Mouse (Mus musculus): ENCODE measurements around the gene Slc16a6. TPM values are rescaled to one million over a fixed set of nuclear protein-coding genes. Genes with fewer than 3 reads are reported as not detected.

Gene Slc16a6
- polyA plus RNA-seq, 1 experiment from 2014 or later = 11.9 TPM

- no peak overlapping the region for H3K9ac ChIP-seq (ENCODE audit: low read length)
- ATAC-seq (ENCODE audit: low FRiP score, low TSS enrichment) = no peak
- H3K4me3 ChIP-seq (ENCODE audit: low read depth, low read length) = no peak overlapping the region
- H3K4me2 ChIP-seq (replicated peaks; ENCODE audit: low read depth) = no peak overlapping the region
- no peaks in the 10 kb centered on the region for H3K36me3 ChIP-seq (ENCODE audit: control insufficient read depth, insufficient read depth, low read length)
- no peak overlapping the region for H3K27ac ChIP-seq (replicated peaks)
- no peak for TF ChIP-seq EP300 (optimal IDR thresholded peaks at IDR 0.05)
- no peak for TF ChIP-seq CTCF (IDR thresholded peaks at IDR 0.05; ENCODE audit: low read depth)
- no peaks in the 10 kb centered on the region for H3K9me3 ChIP-seq (ENCODE audit: control insufficient read depth, low read length)
- no peaks in the 10 kb centered on the region for H3K27me3 ChIP-seq (ENCODE audit: control insufficient read depth, insufficient read depth, low read length)
- DNase-seq (ENCODE audit: low spot score) = no peak
- H3K4me1 ChIP-seq (replicated peaks; ENCODE audit: control insufficient read depth, insufficient read depth) = no peaks in the 10 kb centered on the region
- WGBS = 77% methylated on average over 4 of the region's 4 CpGs
These were observed 18.4 kb upstream of the Slc16a6 start for GRCm38 (mm10) chr11:109491844-109492243.

GRCm38 (mm10) chr11:109489763-109490162, 16.4 kb upstream of the Slc16a6 start:
- H3K27me3 ChIP-seq (ENCODE audit: control insufficient read depth, insufficient read depth, low read length) = no peaks in the 10 kb centered on the region
- 73% methylated on average over 2 of the region's 2 CpGs for WGBS
- no peaks in the 10 kb centered on the region for H3K4me1 ChIP-seq (replicated peaks; ENCODE audit: control insufficient read depth, insufficient read depth)
- H3K9me3 ChIP-seq (ENCODE audit: control insufficient read depth, low read length) = no peaks in the 10 kb centered on the region
- H3K36me3 ChIP-seq (ENCODE audit: control insufficient read depth, insufficient read depth, low read length) = no peaks in the 10 kb centered on the region
- H3K9ac ChIP-seq (ENCODE audit: low read length) = no peak overlapping the region
- no peak for TF ChIP-seq EP300 (optimal IDR thresholded peaks at IDR 0.05)
- no peak for TF ChIP-seq CTCF (IDR thresholded peaks at IDR 0.05; ENCODE audit: low read depth)
- no peak overlapping the region for H3K4me2 ChIP-seq (replicated peaks; ENCODE audit: low read depth)
- DNase-seq (ENCODE audit: low spot score) = no peak
- H3K27ac ChIP-seq (replicated peaks) = no peak overlapping the region
- no peak for ATAC-seq (ENCODE audit: low FRiP score, low TSS enrichment)
- no peak overlapping the region for H3K4me3 ChIP-seq (ENCODE audit: low read depth, low read length)

GRCm38 (mm10) chr11:109487991-109488684, 14.7 kb upstream of the Slc16a6 start:
- H3K4me1 ChIP-seq (replicated peaks; ENCODE audit: control insufficient read depth, insufficient read depth) = no peaks in the 10 kb centered on the region
- H3K9ac ChIP-seq (ENCODE audit: low read length) = no peak overlapping the region
- no peaks in the 10 kb centered on the region for H3K36me3 ChIP-seq (ENCODE audit: control insufficient read depth, insufficient read depth, low read length)
- DNase-seq (ENCODE audit: low spot score) = peak; percentile 41
- no peak overlapping the region; the same call in 1 of the 2 replicates for H3K27ac ChIP-seq (replicated peaks)
- H3K4me3 ChIP-seq (ENCODE audit: low read depth, low read length) = no peak overlapping the region
- TF ChIP-seq CTCF (IDR thresholded peaks at IDR 0.05; ENCODE audit: low read depth) = no peak
- no peak for TF ChIP-seq EP300 (optimal IDR thresholded peaks at IDR 0.05)
- ATAC-seq (ENCODE audit: low FRiP score, low TSS enrichment) = peak; percentile 83
- WGBS = 63% methylated on average over 9 of the region's 10 CpGs
- no peaks in the 10 kb centered on the region for H3K9me3 ChIP-seq (ENCODE audit: control insufficient read depth, low read length)
- no peak overlapping the region for H3K4me2 ChIP-seq (replicated peaks; ENCODE audit: low read depth)
- no peaks in the 10 kb centered on the region for H3K27me3 ChIP-seq (ENCODE audit: control insufficient read depth, insufficient read depth, low read length)

GRCm38 (mm10) chr11:109487111-109487510, 13.7 kb upstream of the Slc16a6 start:
- Histone ChIP-seq H3K27ac (replicated peaks) (no peak overlapping the region), H3K27me3 (ENCODE audit: control insufficient read depth, insufficient read depth, low read length) (no peaks in the 10 kb centered on the region), H3K36me3 (ENCODE audit: control insufficient read depth, insufficient read depth, low read length) (no peaks in the 10 kb centered on the region), H3K4me3 (ENCODE audit: low read depth, low read length) (no peak overlapping the region), H3K4me1 (replicated peaks; ENCODE audit: control insufficient read depth, insufficient read depth) (no peaks in the 10 kb centered on the region), H3K9ac (ENCODE audit: low read length) (no peak overlapping the region), H3K4me2 (replicated peaks; ENCODE audit: low read depth) (no peak overlapping the region), H3K9me3 (ENCODE audit: control insufficient read depth, low read length) (no peaks in the 10 kb centered on the region)
- WGBS = 26% methylated on average over 1 of the region's 1 CpGs
- ATAC-seq (ENCODE audit: low FRiP score, low TSS enrichment) (no peak), DNase-seq (ENCODE audit: low spot score) (no peak)
- TF ChIP-seq CTCF (IDR thresholded peaks at IDR 0.05; ENCODE audit: low read depth) = no peak
- no peak for TF ChIP-seq EP300 (optimal IDR thresholded peaks at IDR 0.05)

- no peaks in the 10 kb centered on the region for H3K9me3 ChIP-seq (ENCODE audit: control insufficient read depth, low read length)
- no peak overlapping the region for H3K4me3 ChIP-seq (ENCODE audit: low read depth, low read length)
- H3K36me3 ChIP-seq (ENCODE audit: control insufficient read depth, insufficient read depth, low read length) = no peaks in the 10 kb centered on the region
- 85% methylated on average over 15 of the region's 15 CpGs for WGBS
- DNase-seq (ENCODE audit: low spot score) (no peak), ATAC-seq (ENCODE audit: low FRiP score, low TSS enrichment) (no peak)
- no peaks in the 10 kb centered on the region for H3K4me1 ChIP-seq (replicated peaks; ENCODE audit: control insufficient read depth, insufficient read depth)
- TF ChIP-seq EP300 (optimal IDR thresholded peaks at IDR 0.05) = no peak
- no peak for TF ChIP-seq CTCF (IDR thresholded peaks at IDR 0.05; ENCODE audit: low read depth)
- no peak overlapping the region for H3K4me2 ChIP-seq (replicated peaks; ENCODE audit: low read depth)
- no peaks in the 10 kb centered on the region for H3K27me3 ChIP-seq (ENCODE audit: control insufficient read depth, insufficient read depth, low read length)
- no peak overlapping the region for H3K9ac ChIP-seq (ENCODE audit: low read length)
- H3K27ac ChIP-seq (replicated peaks) = no peak overlapping the region
These were observed 12.1 kb upstream of the Slc16a6 start for GRCm38 (mm10) chr11:109485398-109486045.

GRCm38 (mm10) chr11:109480440-109480839, 7.0 kb upstream of the Slc16a6 start:
- TF ChIP-seq CTCF (IDR thresholded peaks at IDR 0.05; ENCODE audit: low read depth) (no peak), EP300 (optimal IDR thresholded peaks at IDR 0.05) (no peak)
- H3K4me2 ChIP-seq (replicated peaks; ENCODE audit: low read depth) = no peak overlapping the region
- H3K9ac ChIP-seq (ENCODE audit: low read length) = no peak overlapping the region
- H3K27ac ChIP-seq (replicated peaks) = no peak overlapping the region
- no peaks in the 10 kb centered on the region for H3K4me1 ChIP-seq (replicated peaks; ENCODE audit: control insufficient read depth, insufficient read depth)
- WGBS = 70% methylated on average over 8 of the region's 8 CpGs
- no peak for DNase-seq (ENCODE audit: low spot score)
- no peaks in the 10 kb centered on the region for H3K27me3 ChIP-seq (ENCODE audit: control insufficient read depth, insufficient read depth, low read length)
- no peaks in the 10 kb centered on the region for H3K9me3 ChIP-seq (ENCODE audit: control insufficient read depth, low read length)
- H3K4me3 ChIP-seq (ENCODE audit: low read depth, low read length) = no peak overlapping the region
- no peaks in the 10 kb centered on the region for H3K36me3 ChIP-seq (ENCODE audit: control insufficient read depth, insufficient read depth, low read length)
- ATAC-seq (ENCODE audit: low FRiP score, low TSS enrichment) = no peak
